Mouse (Mus musculus) stomach, embryonic 14.5 days (tissue): ENCODE data around the gene A2ml1. TPM values are rescaled to one million over a fixed set of nuclear protein-coding genes. Genes with fewer than 3 reads are reported as not detected.
A peak's percentile ranks its signal among the peaks of the same experiment; 100 is the strongest.

Experiments used
- ATAC-seq: fragments of 200-750 bp; cut with Nextera tagmentation; 2 replicates; pipeline ENCODE4 v1.8.0; 2017; ENCODE audit warnings: low read depth, moderate TSS enrichment; ENCODE audit not compliant: insufficient number of reproducible peaks, insufficient read depth, low FRiP score
- H3K27ac ChIP-seq: fragments of 300-500 bp; sonication (generic); 2 replicates; pipeline ENCODE4 v1.5.1; 2014; ENCODE audit warnings: mild to moderate bottlenecking, low read length, moderate library complexity, mixed read lengths
- H3K27me3 ChIP-seq: fragments of 300-500 bp; sonication (generic); 2 replicates; pipeline ENCODE4 v1.6.1; 2014; ENCODE audit warnings: low read length, control low read depth, mixed read lengths; ENCODE audit not compliant: control insufficient read depth, insufficient read depth
- H3K36me3 ChIP-seq: fragments of 300-500 bp; sonication (generic); 2 replicates; pipeline ENCODE4 v1.6.1; 2014; ENCODE audit warnings: mild to moderate bottlenecking, control low read depth, low read length, moderate library complexity, mixed read lengths; ENCODE audit not compliant: control insufficient read depth, insufficient read depth
- H3K4me1 ChIP-seq: fragments of 300-500 bp; sonication (generic); 2 replicates; pipeline ENCODE4 v1.6.1; 2014; ENCODE audit warnings: low read length, control low read depth, mixed read lengths; ENCODE audit not compliant: control insufficient read depth, insufficient read depth
- H3K4me2 ChIP-seq: fragments of 300-500 bp; sonication (generic); replicated peaks from 2 replicates; pipeline ENCODE4 v1.6.1; 2014; ENCODE audit warnings: low read depth, low read length, control low read depth
- H3K4me3 ChIP-seq: fragments of 300-500 bp; sonication (generic); 2 replicates; pipeline ENCODE4 v1.5.1; 2014; ENCODE audit warnings: low read depth, low read length, control low read depth
- H3K9ac ChIP-seq: fragments of 300-500 bp; sonication (generic); replicated peaks from 2 replicates; pipeline ENCODE4 v1.6.1; 2014; ENCODE audit warnings: low read depth, mild to moderate bottlenecking, control low read depth, low read length, moderate library complexity, mixed read lengths
- H3K9me3 ChIP-seq: fragments of 300-500 bp; sonication (generic); 2 replicates; pipeline ENCODE4 v1.6.1; 2016; ENCODE audit warnings: low read depth, low read length, control low read depth; ENCODE audit not compliant: control insufficient read depth
- WGBS: fragments of 180-500 bp; shearing (Covaris S2); extraction: QIAGEN DNeasy Blood & Tissue Kit; methylation state at CpG from one replicate; pipeline ENCODE4 v1.1.7; 2014; 5-methylcytosine and 5-hydroxymethylcytosine counted together
- polyA plus RNA-seq: library from polyadenylated mRNA; unstranded; fragments of >200 nt; fragmentation: Nextera tagmentation; extraction: Ambion mirVana; gene quantifications from 2 replicates; pipeline ENCODE4 v1.2.1, GENCODE M21; 2014

A2ml1 gene
- polyA plus RNA-seq, 1 experiment from 2014 or later = 4.4 TPM

DNA sequence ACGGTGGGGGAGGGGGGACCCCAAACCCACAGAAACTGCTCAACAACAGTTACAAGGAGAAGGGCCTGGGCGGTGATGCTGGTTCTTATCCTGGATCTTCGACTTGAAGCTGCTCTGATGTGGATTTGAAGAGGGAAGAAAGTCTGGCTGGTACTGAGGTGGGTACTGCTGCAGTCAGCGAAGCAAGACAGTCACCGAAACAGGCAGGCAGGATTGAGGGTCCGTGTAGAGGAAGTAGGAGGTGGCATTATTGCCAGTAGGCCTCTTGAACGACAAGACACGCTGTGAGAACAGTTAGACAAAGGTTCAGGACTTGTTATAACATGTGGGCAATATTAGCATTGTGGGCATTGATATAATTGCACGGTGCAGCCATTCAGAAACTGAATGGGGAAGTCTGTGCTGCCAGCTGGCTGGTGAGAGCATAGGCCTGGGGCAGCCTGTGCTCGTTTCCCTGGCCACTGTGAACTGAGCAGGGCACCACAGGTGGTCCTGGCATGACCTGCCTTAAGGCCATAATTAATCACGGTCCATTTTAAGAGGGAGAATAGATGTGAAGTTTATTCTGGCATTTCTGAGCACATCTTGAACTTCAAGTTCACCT, 4.3 kb upstream of the A2ml1 start:
- no peak for ATAC-seq
- Histone ChIP-seq H3K9ac (no peak overlapping the region), H3K27me3 (no peaks in the 10 kb centered on the region), H3K4me2 (no peak overlapping the region), H3K36me3 (no peaks in the 10 kb centered on the region), H3K27ac (no peak overlapping the region), H3K9me3 (no peaks in the 10 kb centered on the region), H3K4me3 (no peak overlapping the region), H3K4me1 (no peaks in the 10 kb centered on the region)
- WGBS = 73% methylated on average over 11 of the region's 11 CpGs

DNA sequence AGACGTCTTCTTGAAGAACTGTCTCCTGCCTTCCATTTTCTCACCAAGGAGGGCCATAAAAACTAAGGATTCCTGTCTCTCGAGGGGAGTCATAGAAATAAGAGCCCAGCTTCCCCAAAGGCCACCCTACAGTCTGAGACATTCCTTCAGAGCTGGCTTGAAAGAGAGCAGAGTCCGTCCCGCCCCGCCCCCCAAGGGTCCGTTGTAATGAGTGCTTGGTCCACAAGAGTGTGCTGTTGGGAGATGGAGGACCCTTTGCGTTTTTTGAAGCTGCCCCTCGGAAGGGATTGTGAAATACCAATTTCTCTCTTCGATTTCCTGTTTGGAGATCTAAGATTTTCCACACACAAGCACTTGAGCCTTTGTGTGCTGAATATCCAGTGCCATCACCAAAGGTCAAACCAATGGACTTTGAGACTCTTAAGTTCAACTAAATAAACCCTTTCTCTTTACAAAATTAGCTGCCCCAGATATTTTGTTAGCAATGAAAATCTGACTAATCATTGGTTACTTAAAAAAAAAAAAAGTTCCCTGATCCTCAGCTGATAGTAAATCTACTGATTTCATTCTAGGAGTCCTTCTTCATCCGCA, 2.8 kb upstream of the A2ml1 start:
- WGBS = 21% methylated on average over 10 of the region's 10 CpGs

DNA sequence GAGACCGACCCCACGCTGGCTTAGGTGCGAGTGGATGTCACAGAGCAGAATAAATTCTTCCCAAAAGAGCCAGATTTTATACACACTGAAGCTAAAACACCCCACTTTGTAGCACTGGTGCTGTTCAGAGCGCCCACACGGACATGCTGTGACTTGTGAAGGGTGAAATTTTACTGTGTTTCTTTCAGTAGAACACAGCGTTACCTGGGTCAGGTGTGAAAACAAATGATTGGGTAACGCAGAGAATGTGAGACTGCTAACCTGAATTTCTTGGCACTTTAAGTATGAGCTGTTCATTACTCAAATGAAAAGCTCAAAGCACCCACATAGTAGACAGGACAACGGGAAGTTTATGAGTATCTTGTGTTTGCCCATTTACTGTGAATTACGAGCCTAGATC, 4.1 kb downstream of the A2ml1 start:
- H3K27me3 ChIP-seq = no peaks in the 10 kb centered on the region
- no peak for ATAC-seq

More for the DNA sequence above, 2.8 kb upstream of the A2ml1 start:
- no peaks in the 10 kb centered on the region for H3K36me3 ChIP-seq
- H3K9ac ChIP-seq = no peak overlapping the region
- no peaks in the 10 kb centered on the region for H3K4me1 ChIP-seq
- H3K4me3 ChIP-seq = no peak overlapping the region
- H3K4me2 ChIP-seq = no peak overlapping the region
- H3K27ac ChIP-seq = no peak overlapping the region
- H3K27me3 ChIP-seq = no peaks in the 10 kb centered on the region
- peak; percentile 37; the same call in 1 of the 2 replicates for ATAC-seq
- H3K9me3 ChIP-seq = no peaks in the 10 kb centered on the region

DNA sequence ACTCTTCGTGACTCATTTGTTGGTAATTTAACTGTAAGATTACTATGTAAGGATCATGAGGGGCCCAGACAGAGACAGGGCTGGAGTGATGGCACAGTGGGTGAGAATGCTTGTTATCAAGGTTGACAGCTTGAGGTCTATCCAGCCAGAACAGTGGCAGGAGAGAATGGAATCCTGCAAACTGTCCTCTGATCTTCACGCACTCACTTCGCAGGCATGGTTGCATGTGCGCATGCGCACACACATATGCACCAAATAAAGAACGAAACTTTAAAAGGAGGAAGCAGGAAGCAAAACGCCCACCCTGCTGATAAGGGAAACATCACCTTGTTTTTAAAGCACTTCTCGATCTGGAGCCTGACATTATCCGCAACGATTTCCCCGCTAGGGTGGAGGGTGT, 14.8 kb downstream of the A2ml1 start:
- Histone ChIP-seq H3K4me3 (no peak overlapping the region), H3K27me3 (no peaks in the 10 kb centered on the region), H3K9ac (no peak overlapping the region), H3K36me3 (no peaks in the 10 kb centered on the region), H3K4me2 (no peak overlapping the region), H3K9me3 (no peaks in the 10 kb centered on the region), H3K4me1 (no peaks in the 10 kb centered on the region), H3K27ac (no peak overlapping the region)
- 92% methylated on average over 11 of the region's 11 CpGs for WGBS
- ATAC-seq = no peak

More for the DNA sequence above, 4.1 kb downstream of the A2ml1 start:
- no peak overlapping the region for H3K27ac ChIP-seq
- H3K4me3 ChIP-seq = no peak overlapping the region
- 70% methylated on average over 9 of the region's 9 CpGs for WGBS
- H3K9ac ChIP-seq = no peak overlapping the region
- no peaks in the 10 kb centered on the region for H3K36me3 ChIP-seq
- no peaks in the 10 kb centered on the region for H3K9me3 ChIP-seq
- H3K4me1 ChIP-seq = no peaks in the 10 kb centered on the region
- no peak overlapping the region for H3K4me2 ChIP-seq

DNA sequence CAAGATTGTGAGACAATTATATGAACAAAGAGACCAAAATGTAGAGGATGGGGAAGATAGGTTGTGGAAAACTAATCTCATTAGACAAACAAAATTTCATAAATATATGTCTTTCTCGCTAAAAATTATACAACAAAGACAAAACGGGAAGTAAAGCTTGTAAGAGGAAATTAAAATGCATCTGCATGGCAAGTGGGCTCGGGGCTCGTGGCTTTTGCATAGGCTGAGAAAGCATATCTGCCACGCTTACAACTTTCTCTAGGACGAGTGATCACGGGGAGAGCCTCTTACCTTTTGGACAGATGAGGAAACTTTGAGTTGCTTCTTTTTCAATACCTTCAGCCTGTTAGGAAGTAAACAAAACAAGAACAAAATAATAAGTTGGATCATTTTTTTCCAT, 27.4 kb downstream of the A2ml1 start:
- Histone ChIP-seq H3K9me3 (no peaks in the 10 kb centered on the region), H3K4me1 (no peaks in the 10 kb centered on the region), H3K27ac (no peak overlapping the region), H3K36me3 (no peaks in the 10 kb centered on the region), H3K9ac (no peak overlapping the region), H3K4me2 (no peak overlapping the region), H3K27me3 (no peaks in the 10 kb centered on the region), H3K4me3 (no peak overlapping the region)
- no peak for ATAC-seq
- WGBS = 88% methylated on average over 7 of the region's 7 CpGs

DNA sequence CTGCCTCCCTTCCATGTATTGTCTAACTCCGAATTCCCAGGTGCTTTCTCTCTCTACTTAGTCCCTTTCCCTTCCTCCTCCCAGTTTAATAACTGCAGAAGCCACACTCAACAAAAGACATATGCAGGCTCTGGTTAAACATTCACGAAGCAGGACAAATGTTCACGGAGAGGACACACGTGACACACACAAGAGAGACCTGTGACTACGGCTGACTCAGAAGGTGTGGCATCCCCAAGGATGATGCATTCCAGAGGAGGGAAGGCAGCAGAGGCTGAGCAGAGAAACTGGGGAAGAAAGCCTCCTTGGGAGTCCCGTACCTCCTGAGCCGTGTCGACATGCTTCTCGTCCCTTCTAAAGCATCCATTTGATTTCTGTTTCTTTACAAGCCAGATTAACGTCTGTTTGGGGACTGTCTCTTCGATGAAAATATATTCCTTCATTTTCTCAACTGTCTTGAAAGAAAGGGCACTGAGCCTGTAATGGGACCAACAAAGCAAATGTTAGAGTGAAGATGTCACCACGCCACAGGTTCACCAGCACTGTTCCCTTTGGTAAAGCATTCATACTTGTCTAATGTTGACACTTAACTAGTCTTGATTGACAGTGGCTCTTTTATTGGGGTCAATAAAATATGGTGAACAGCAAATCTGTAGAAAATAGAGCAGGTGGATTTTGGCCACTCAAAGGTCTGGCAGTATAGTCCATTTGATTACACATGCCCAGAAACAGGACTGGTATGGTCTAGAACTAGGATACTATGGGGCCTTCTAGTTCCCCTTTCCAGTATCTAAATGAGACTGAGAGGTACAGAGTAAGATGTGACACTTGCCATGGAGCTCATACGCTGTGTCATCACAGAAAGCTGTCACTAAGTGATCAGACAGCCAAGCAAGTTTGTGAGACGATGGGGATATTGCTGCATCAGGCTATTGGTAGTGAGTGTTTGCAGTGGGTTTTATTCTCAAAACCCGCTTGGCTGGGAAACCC, 31.6 kb downstream of the A2ml1 start:
- Histone ChIP-seq H3K4me3 (no peak overlapping the region), H3K4me1 (no peaks in the 10 kb centered on the region), H3K4me2 (no peak overlapping the region), H3K9me3 (no peaks in the 10 kb centered on the region), H3K9ac (no peak overlapping the region), H3K36me3 (no peaks in the 10 kb centered on the region), H3K27ac (0 out of 2 replicates have a peak overlapping the region, but pooled peaks have one; percentile 48), H3K27me3 (no peaks in the 10 kb centered on the region)
- peak; percentile 83 for ATAC-seq
- 70% methylated on average over 15 of the region's 15 CpGs for WGBS

DNA sequence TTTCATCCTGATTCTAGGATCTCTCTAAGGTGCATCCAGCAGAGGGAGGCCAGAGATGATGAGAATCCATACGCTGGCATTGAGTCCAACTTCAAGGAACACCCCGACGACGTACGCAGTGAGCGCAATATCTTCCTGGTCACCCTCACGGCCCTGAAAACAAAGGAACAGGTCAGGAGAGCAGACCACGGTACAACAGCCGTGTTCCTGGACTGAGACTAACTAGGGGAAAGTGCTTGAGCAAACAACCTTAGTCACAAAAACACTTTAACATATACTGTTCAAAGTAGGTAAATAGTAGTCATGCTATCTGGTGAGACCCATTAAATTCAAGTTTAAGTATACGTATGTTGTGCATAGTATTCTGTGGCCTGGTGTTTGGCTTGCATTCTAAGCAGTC, 32.9 kb downstream of the A2ml1 start:
- no peak overlapping the region for H3K27ac ChIP-seq
- no peaks in the 10 kb centered on the region for H3K4me1 ChIP-seq
- WGBS = 81% methylated on average over 10 of the region's 10 CpGs
- H3K4me3 ChIP-seq = no peak overlapping the region
- H3K27me3 ChIP-seq = no peaks in the 10 kb centered on the region
- no peaks in the 10 kb centered on the region for H3K36me3 ChIP-seq
- H3K9ac ChIP-seq = no peak overlapping the region
- no peaks in the 10 kb centered on the region for H3K9me3 ChIP-seq
- no peak for ATAC-seq
- no peak overlapping the region for H3K4me2 ChIP-seq

DNA sequence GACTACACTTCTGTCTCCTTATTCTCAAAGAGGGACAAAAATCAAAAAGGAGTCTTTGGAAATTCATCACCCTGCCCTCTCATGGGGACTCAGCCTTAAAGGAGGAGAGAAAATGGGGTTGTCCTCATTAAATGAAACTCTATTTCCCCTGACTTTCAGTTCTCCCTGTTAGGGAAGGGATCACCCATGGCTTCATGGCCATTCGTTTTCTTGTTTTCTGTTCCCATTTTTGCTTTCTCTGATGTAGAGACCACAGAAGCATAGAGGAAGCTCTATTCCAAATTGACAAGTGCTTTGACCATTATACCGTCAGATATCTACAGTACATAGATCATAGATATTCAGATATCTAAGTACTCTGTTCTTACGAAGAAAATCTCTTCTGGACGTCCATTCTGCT, 36.0 kb downstream of the A2ml1 start:
- Histone ChIP-seq H3K9ac (no peak overlapping the region), H3K4me2 (no peak overlapping the region), H3K4me1 (no peaks in the 10 kb centered on the region), H3K9me3 (no peaks in the 10 kb centered on the region), H3K27ac (no peak overlapping the region), H3K36me3 (no peaks in the 10 kb centered on the region), H3K4me3 (no peak overlapping the region), H3K27me3 (no peaks in the 10 kb centered on the region)
- WGBS = 80% methylated on average over 4 of the region's 4 CpGs
- ATAC-seq = no peak
